Mouse (Mus musculus) lung, embryonic 16.5 days (tissue): ENCODE measurements around the gene Pmfbp1. TPM values are rescaled to one million over a fixed set of nuclear protein-coding genes. Genes with fewer than 3 reads are reported as not detected.

Experiments
- ATAC-seq: fragments of 200-750 bp; cut with Nextera tagmentation; 2 replicates; pipeline ENCODE4 v1.8.0; 2017; ENCODE audit warnings: low read depth, mild to moderate bottlenecking, moderate library complexity
- H3K27ac ChIP-seq: fragments of 300-500 bp; sonication (generic); 2 replicates; pipeline ENCODE4 v1.5.1; 2014; ENCODE audit warnings: mild to moderate bottlenecking, control low read depth, low read length
- H3K27me3 ChIP-seq: fragments of 300-500 bp; sonication (generic); 2 replicates; pipeline ENCODE4 v1.6.1; 2014; ENCODE audit warnings: low read depth, low read length, mixed read lengths; ENCODE audit not compliant: control insufficient read depth, insufficient read depth
- H3K36me3 ChIP-seq: fragments of 300-500 bp; sonication (generic); 2 replicates; pipeline ENCODE4 v1.6.1; 2014; ENCODE audit warnings: low read length; ENCODE audit not compliant: control insufficient read depth, insufficient read depth
- H3K4me1 ChIP-seq: fragments of 300-500 bp; sonication (generic); replicated peaks from 2 replicates; pipeline ENCODE4 v1.6.1; 2014; ENCODE audit warnings: low read length, mixed read lengths; ENCODE audit not compliant: control insufficient read depth, insufficient read depth
- H3K4me2 ChIP-seq: fragments of 300-500 bp; sonication (generic); 2 replicates; pipeline ENCODE4 v1.6.1; 2014; ENCODE audit warnings: low read depth, low read length, control low read depth
- H3K4me3 ChIP-seq: fragments of 300-500 bp; sonication (generic); 2 replicates; pipeline ENCODE4 v1.5.1; 2014; ENCODE audit warnings: mild to moderate bottlenecking, low read length, control low read depth
- H3K9ac ChIP-seq: fragments of 300-500 bp; sonication (generic); 2 replicates; pipeline ENCODE4 v1.6.1; 2014; ENCODE audit warnings: low read length, control low read depth
- H3K9me3 ChIP-seq: fragments of 300-500 bp; sonication (generic); 2 replicates; pipeline ENCODE4 v1.6.1; 2016; ENCODE audit warnings: low read length; ENCODE audit not compliant: control insufficient read depth
- WGBS: fragments of 180-500 bp; shearing (Covaris S2); extraction: QIAGEN DNeasy Blood & Tissue Kit; methylation state at CpG from one replicate; pipeline ENCODE4 v1.1.7; 2014; 5-methylcytosine and 5-hydroxymethylcytosine counted together
- polyA plus RNA-seq: library from polyadenylated mRNA; unstranded; fragments of >200 nt; fragmentation: Nextera tagmentation; extraction: Ambion mirVana; gene quantifications from 2 replicates; pipeline ENCODE4 v1.2.1, GENCODE M21; 2015

The Pmfbp1 gene
- polyA plus RNA-seq, 1 experiment from 2014 or later: not detected

DNA sequence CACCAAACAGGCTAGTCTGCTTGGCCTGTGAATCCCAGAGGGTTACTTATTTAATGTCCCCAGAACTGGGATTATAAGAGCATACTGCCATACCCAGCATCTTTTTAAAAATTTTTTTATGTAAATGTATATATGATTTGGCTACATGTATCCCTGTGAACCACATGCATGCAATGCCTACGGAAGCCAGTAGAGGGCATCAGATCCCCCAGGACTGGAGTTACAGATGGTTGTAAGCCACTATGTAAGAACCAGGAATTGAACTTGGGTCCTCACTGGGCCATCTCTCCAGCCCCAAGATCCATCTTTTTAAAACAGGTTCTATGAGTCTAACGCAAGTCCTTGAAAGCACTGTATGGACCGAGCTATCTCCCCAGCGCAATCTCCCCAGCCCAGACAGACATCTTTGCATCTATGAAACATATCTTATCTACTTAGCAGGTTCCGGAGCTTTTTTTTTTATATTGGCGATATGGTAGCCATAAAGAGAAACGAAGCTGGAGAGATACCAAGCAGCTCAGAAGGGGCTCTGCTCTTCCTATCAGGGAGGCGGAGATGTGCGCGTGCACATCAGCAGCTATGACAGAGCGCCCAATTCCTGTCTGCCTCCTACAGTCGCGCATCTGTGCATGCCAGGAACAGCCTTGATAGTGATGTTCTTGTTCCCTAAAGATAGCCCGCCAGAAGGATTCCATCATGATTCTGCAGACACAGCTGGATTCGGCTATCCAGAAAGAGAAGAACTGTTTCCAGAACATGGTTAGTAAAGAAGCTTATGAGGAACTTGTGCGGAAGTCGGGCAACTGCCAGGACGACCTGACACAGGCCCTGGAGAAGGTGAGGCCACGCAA is 41.5 kb downstream of the Pmfbp1 start:
- Histone ChIP-seq H3K36me3 (no peaks in the 10 kb centered on the region), H3K9me3 (no peaks in the 10 kb centered on the region), H3K4me2 (no peak overlapping the region), H3K4me1 (no peaks in the 10 kb centered on the region), H3K4me3 (no peak overlapping the region), H3K9ac (no peak overlapping the region), H3K27ac (no peak overlapping the region), H3K27me3 (no peaks in the 10 kb centered on the region)
- WGBS: 82% methylated on average over 19 of the region's 19 CpGs
- ATAC-seq: no peak

- H3K4me2 ChIP-seq: peak overlapping the region; percentile 43
- H3K9ac ChIP-seq: 0 out of 2 replicates have a peak overlapping the region, but pooled peaks have one; percentile 32
- no peaks in the 10 kb centered on the region for H3K36me3 ChIP-seq
- no peaks in the 10 kb centered on the region for H3K27me3 ChIP-seq
- no peaks in the 10 kb centered on the region for H3K4me1 ChIP-seq
- peak; percentile 85 for ATAC-seq
- peak overlapping the region; percentile 21 for H3K4me3 ChIP-seq
- no peaks in the 10 kb centered on the region for H3K9me3 ChIP-seq
- H3K27ac ChIP-seq: no peak overlapping the region
- 3% methylated on average over 5 of the region's 5 CpGs for WGBS
Observed at GRCm38 (mm10) chr8:109536703-109537102, 42.9 kb downstream of the Pmfbp1 start.

- H3K9ac ChIP-seq: no peak overlapping the region
- no peak for ATAC-seq
- no peaks in the 10 kb centered on the region for H3K9me3 ChIP-seq
- no peak overlapping the region for H3K4me3 ChIP-seq
- H3K27ac ChIP-seq: no peak overlapping the region
- WGBS: 63% methylated on average over 5 of the region's 5 CpGs
- no peak overlapping the region for H3K4me2 ChIP-seq
- no peaks in the 10 kb centered on the region for H3K4me1 ChIP-seq
- H3K36me3 ChIP-seq: peaks cover under 1% of the 10 kb centered on the region; the same call in 1 of the 2 replicates
- H3K27me3 ChIP-seq: no peaks in the 10 kb centered on the region
Observed at GRCm38 (mm10) chr8:109542165-109542564, 48.3 kb downstream of the Pmfbp1 start.

DNA sequence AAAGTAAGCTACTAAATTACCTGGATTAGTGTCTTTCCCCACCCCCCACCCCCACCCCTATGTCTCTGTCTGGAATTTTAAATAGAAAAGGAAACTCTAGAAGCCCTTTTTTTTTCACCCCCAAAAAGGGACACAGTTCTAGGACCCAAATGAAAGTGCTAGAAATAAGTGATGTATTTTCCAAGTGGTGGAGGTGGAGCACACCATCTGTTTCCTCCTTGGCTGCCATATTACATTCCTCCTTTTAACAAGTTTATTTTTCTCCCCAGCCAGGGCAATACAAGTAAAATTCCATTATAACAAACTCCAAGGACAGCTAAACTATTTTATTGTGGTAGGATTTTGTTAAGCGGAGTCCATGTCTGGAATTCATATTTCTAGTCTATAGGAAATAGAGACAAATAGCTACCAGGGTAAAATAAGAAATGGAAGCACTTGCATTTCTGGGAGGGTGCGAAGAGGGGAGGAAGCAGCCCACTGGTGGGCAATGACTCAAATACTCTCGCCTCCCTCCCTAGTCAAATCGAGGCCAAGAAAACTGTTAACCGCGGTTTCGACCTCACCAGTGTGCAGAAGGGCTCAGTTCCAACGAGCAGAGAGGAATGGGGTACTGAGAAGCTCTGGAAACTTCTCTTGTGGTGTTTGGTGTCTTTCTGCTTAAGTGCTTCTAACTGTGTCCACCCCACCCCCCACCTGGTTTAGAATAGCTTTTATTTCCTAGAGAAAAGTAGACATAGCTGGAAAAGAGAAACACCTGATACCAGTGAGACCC is 49.1 kb downstream of the Pmfbp1 start:
- Histone ChIP-seq H3K4me1 (no peaks in the 10 kb centered on the region), H3K27ac (no peak overlapping the region), H3K9ac (no peak overlapping the region), H3K4me3 (no peak overlapping the region), H3K9me3 (no peaks in the 10 kb centered on the region), H3K36me3 (peaks cover 8% of the 10 kb centered on the region), H3K4me2 (no peak overlapping the region), H3K27me3 (no peaks in the 10 kb centered on the region)
- no peak for ATAC-seq
- 71% methylated on average over 8 of the region's 8 CpGs for WGBS

DNA sequence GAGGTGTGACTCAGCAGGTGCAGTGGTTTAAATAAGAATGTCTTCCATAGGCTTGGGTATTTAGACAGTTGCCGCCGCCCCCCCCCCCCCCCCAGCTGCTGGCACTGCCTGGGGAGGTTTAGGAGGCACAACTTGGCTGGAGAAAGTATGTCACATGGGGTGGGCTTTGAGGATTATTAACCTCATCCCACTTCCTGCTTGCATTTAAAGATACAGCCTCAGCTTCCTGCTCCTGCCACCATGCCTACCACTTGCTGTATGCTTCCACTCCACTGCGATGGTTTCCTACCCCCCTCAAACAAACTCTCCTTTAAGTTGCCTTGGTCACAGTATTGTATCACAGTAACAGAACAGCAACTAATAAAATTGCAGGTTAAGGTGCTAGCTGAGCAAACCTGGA is 50.2 kb downstream of the Pmfbp1 start:
- Histone ChIP-seq H3K4me3 (no peak overlapping the region), H3K4me1 (no peaks in the 10 kb centered on the region), H3K36me3 (peaks cover 18% of the 10 kb centered on the region), H3K9me3 (no peaks in the 10 kb centered on the region), H3K27ac (no peak overlapping the region), H3K27me3 (no peaks in the 10 kb centered on the region), H3K4me2 (no peak overlapping the region), H3K9ac (no peak overlapping the region)
- 41% methylated on average over 3 of the region's 3 CpGs for WGBS
- no peak for ATAC-seq

DNA sequence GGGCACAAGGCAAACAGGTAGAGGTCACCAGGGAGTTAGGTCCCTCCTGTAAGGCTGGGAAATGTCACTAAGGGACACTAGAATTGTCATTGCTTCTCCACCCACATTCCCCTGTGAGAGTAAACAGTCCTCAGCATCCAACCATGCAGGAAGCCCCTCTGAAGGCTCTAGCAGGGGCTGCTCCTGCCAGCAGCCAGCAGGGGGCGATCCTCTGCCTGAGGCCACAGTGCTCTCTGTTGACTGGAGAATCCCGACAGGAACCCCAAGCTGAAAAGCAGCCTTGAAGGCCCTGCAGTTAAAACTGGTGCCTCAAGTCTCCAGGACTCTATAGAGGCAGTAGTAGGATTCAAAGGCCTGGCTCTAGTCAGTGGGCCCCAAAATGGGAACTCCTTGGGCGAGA is 57.8 kb downstream of the Pmfbp1 start:
- H3K4me1 ChIP-seq: no peaks in the 10 kb centered on the region
- no peak overlapping the region for H3K9ac ChIP-seq
- H3K4me2 ChIP-seq: no peak overlapping the region
- no peak overlapping the region for H3K4me3 ChIP-seq
- no peaks in the 10 kb centered on the region for H3K9me3 ChIP-seq
- 41% methylated on average over 3 of the region's 3 CpGs for WGBS
- H3K36me3 ChIP-seq: peaks cover 87% of the 10 kb centered on the region
- 0 out of 2 replicates have a peak, but pooled peaks have one; percentile 13 for ATAC-seq
- no peak overlapping the region for H3K27ac ChIP-seq
- no peaks in the 10 kb centered on the region for H3K27me3 ChIP-seq

DNA sequence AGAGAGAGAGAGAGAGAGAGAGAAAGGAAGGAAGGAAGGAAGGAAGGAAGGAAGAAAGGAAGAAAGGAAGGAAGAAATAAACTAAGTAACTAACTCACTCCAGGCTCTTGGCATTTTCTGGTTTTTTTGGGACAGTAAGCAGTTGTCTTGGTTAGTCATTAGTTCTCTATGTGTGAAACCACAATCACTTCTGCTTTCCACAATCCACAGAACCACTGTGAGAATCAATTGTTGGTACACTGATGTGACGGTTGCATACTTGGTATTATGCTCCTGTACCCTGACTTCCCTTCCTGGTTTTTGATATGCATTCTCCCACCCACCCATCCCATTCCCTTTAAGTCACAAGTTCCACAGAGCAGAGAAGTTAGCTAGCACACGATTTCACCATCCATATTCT is 70.1 kb downstream of the Pmfbp1 start:
- ATAC-seq: no peak
- 72% methylated on average over 2 of the region's 2 CpGs for WGBS
- peaks cover 34% of the 10 kb centered on the region for H3K36me3 ChIP-seq

DNA sequence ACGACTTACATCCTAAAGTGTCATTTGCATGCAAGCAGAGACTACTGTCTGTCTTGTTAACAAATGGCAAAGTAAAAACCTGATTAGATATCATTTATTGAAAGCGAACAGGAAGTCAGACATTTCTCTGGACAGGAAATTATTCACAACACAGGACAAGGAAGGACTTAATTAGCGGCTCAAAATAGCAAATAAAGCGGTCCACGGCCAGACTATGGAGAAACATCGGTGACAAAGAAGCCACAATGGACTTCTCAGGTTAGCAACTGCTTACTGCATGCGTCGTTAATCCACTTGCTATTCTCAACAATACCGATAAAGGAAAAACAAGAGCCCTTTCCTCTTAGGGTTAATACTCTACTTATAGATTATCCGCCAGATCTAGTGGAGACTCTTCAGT is 70.9 kb downstream of the Pmfbp1 start:
- Histone ChIP-seq H3K9ac (peak overlapping the region; percentile 87), H3K27me3 (no peaks in the 10 kb centered on the region), H3K4me3 (peak overlapping the region; percentile 81), H3K4me1 (peaks cover 17% of the 10 kb centered on the region), H3K4me2 (peak overlapping the region; percentile 93), H3K36me3 (peaks cover 27% of the 10 kb centered on the region), H3K27ac (peak overlapping the region; percentile 89; the same call in 1 of the 2 replicates), H3K9me3 (no peaks in the 10 kb centered on the region)
- 3% methylated on average over 10 of the region's 10 CpGs for WGBS
- ATAC-seq: no peak

More for the DNA sequence above, 70.1 kb downstream of the Pmfbp1 start:
- Histone ChIP-seq H3K4me3 (no peak overlapping the region), H3K4me2 (0 out of 2 replicates have a peak overlapping the region, but pooled peaks have one; percentile 93), H3K4me1 (peaks cover 17% of the 10 kb centered on the region), H3K27ac (no peak overlapping the region), H3K27me3 (no peaks in the 10 kb centered on the region), H3K9me3 (no peaks in the 10 kb centered on the region), H3K9ac (no peak overlapping the region)
